In genomic region chr7:10494786-10495521, GRCm38 (mm10) we compare ENCODE assay signal across 8 mouse cellular contexts. TPM values are rescaled to one million over a fixed set of nuclear protein-coding genes. Genes with fewer than 3 reads are reported as not detected.
DNase-seq lines count a peak whose midpoint lies in the region; ATAC-seq and TF ChIP-seq lines count a peak whose summit lies in the region.

Zik1 (minus strand) TSS chr7:10495394.

- peak within 1 kb of the TSS; percentile 80 for H3K9ac ChIP-seq in heart, embryonic 14.5 days (ENCODE audit: low read length)
- H3K9ac ChIP-seq in kidney, postnatal 0 days (ENCODE audit: low read depth, low read length), result peak within 1 kb of the TSS; percentile 62
- H3K9ac ChIP-seq in midbrain, postnatal 0 days (replicated peaks; ENCODE audit: low read length, poor library complexity, severe bottlenecking), result peak within 1 kb of the TSS; percentile 95

- peaks cover 42% of the 10 kb centered on the region for H3K36me3 ChIP-seq in forebrain, embryonic 10.5 days (replicated peaks)
- H3K36me3 ChIP-seq in heart, embryonic 14.5 days (ENCODE audit: control insufficient read depth, insufficient read depth, low read length), result peaks cover 28% of the 10 kb centered on the region
- 0 out of 2 replicates have a peak, but pooled peaks cover 14% of the 10 kb centered on the region for H3K36me3 ChIP-seq in kidney, postnatal 0 days (ENCODE audit: insufficient read depth, low read length)
- peaks cover 16% of the 10 kb centered on the region; the same call in 1 of the 2 replicates for H3K36me3 ChIP-seq in midbrain, postnatal 0 days (ENCODE audit: insufficient read depth, low read length)

- H3K27me3 ChIP-seq in forebrain, embryonic 10.5 days (ENCODE audit: poor library complexity, severe bottlenecking), result no peaks in the 10 kb centered on the region
- no peaks in the 10 kb centered on the region for H3K27me3 ChIP-seq in heart, embryonic 14.5 days (ENCODE audit: control insufficient read depth, insufficient read depth, low read length)
- H3K27me3 ChIP-seq in kidney, postnatal 0 days (ENCODE audit: insufficient read depth, low read length), result no peaks in the 10 kb centered on the region
- H3K27me3 ChIP-seq in midbrain, postnatal 0 days (ENCODE audit: insufficient read depth, low read length), result no peaks in the 10 kb centered on the region

- TF ChIP-seq CTCF in kidney, postnatal 0 days (IDR thresholded peaks at IDR 0.05; ENCODE audit: low read depth), result no peak
- no peak for TF ChIP-seq CTCF in midbrain, postnatal 0 days (IDR thresholded peaks at IDR 0.05)

- peaks cover 13% of the 10 kb centered on the region for H3K4me1 ChIP-seq in forebrain, embryonic 10.5 days
- peaks cover 0 to 6% of the 10 kb centered on the region in 2 experiments; a peak in 3 of 4 replicates for H3K4me1 ChIP-seq in heart, embryonic 14.5 days (ENCODE audit: control insufficient read depth in 2 of 2, insufficient read depth in 2 of 2, low read length in 2 of 2)
- no peaks in the 10 kb centered on the region; the same call in 1 of the 2 replicates for H3K4me1 ChIP-seq in kidney, postnatal 0 days (replicated peaks; ENCODE audit: insufficient read depth, low read length)
- peaks cover 16% of the 10 kb centered on the region; the same call in 1 of the 2 replicates for H3K4me1 ChIP-seq in midbrain, postnatal 0 days (ENCODE audit: insufficient read depth, low read length)

- H3K9me3 ChIP-seq in forebrain, embryonic 10.5 days, result peaks cover 4% of the 10 kb centered on the region; the same call in 1 of the 2 replicates
- H3K9me3 ChIP-seq in heart, embryonic 14.5 days (ENCODE audit: control insufficient read depth, low read length), result no peaks in the 10 kb centered on the region
- no peaks in the 10 kb centered on the region for H3K9me3 ChIP-seq in kidney, postnatal 0 days (replicated peaks; ENCODE audit: low read length)
- H3K9me3 ChIP-seq in midbrain, postnatal 0 days (ENCODE audit: low read length), result no peaks in the 10 kb centered on the region

- H3K4me3 ChIP-seq in forebrain, embryonic 10.5 days, result peak within 1 kb of the TSS; percentile 76
- peak within 1 kb of the TSS; percentile 69 to 92 for H3K4me3 ChIP-seq in heart, embryonic 14.5 days (ENCODE audit: control insufficient read depth in 1 of 2, insufficient read depth in 1 of 2, low read depth in 1 of 2, low read length in 2 of 2)
- H3K4me3 ChIP-seq in kidney, postnatal 0 days (replicated peaks; ENCODE audit: low read depth, low read length), result peak within 1 kb of the TSS; percentile 68
- peak within 1 kb of the TSS; percentile 59 for H3K4me3 ChIP-seq in midbrain, postnatal 0 days (ENCODE audit: low read depth, low read length)

- peak; percentile 98 for ATAC-seq in CD4-positive, CD25-positive, alpha-beta regulatory T cell, adult 4 months
- peak; percentile 96 for ATAC-seq in heart, embryonic 14.5 days (ENCODE audit: insufficient number of reproducible peaks, insufficient read depth, low FRiP score, low read depth)
- ATAC-seq in kidney, postnatal 0 days (replicated peaks; ENCODE audit: low FRiP score, low read depth), result peak; percentile 98
- ATAC-seq in midbrain, postnatal 0 days (ENCODE audit: low FRiP score), result peak; percentile 98

- peak within 1 kb of the TSS; percentile 80 for H3K4me2 ChIP-seq in heart, embryonic 14.5 days (ENCODE audit: low read length)
- peak within 1 kb of the TSS; percentile 70 for H3K4me2 ChIP-seq in kidney, postnatal 0 days (ENCODE audit: low read length)
- H3K4me2 ChIP-seq in midbrain, postnatal 0 days (ENCODE audit: low read depth, low read length, poor library complexity, severe bottlenecking), result peak within 1 kb of the TSS; percentile 74

- 3% methylated on average over 33 of the region's 33 CpGs for WGBS in forebrain, embryonic 10.5 days
- WGBS in heart, embryonic 14.5 days, result 2% methylated on average over 33 of the region's 33 CpGs
- 1% methylated on average over 33 of the region's 33 CpGs for WGBS in kidney, postnatal 0 days
- WGBS in midbrain, postnatal 0 days, result 1% methylated on average over 33 of the region's 33 CpGs

- H3K27ac ChIP-seq in forebrain, embryonic 10.5 days, result peak within 1 kb of the TSS; percentile 92
- H3K27ac ChIP-seq in heart, embryonic 14.5 days (replicated peaks in 1 of 2; ENCODE audit: control insufficient read depth in 1 of 2, insufficient read depth in 1 of 2, low read depth in 2 of 2, low read length in 2 of 2), result no peak within 1 kb of the TSS
- H3K27ac ChIP-seq in kidney, postnatal 0 days, result no peak within 1 kb of the TSS
- H3K27ac ChIP-seq in midbrain, postnatal 0 days (ENCODE audit: low read depth, low read length), result peak within 1 kb of the TSS; percentile 89

- peak; percentile 80 for DNase-seq in c-Kit-positive CD71-positive TER-119-positive erythroid progenitor cells, embryonic 14.5 days (ENCODE audit: low spot score)
- peak; percentile 81 for DNase-seq in forebrain, embryonic 10.5 days (ENCODE audit: extremely low spot score, low spot score)
- peak; percentile 96 for DNase-seq in kidney, postnatal 0 days (ENCODE audit: low spot score)
- peak; percentile 68 for DNase-seq in liver
- peak; percentile 95 for DNase-seq in midbrain, postnatal 0 days (ENCODE audit: low spot score)
- peak; percentile 36 to 67 for DNase-seq in spleen, postnatal 4 days (ENCODE audit: low spot score in 2 of 2)

RNA-seq across cellular contexts. Expression of gene Zik1, which starts in this region (rescaled TPM):
- polyA plus RNA-seq in CD4-positive, CD25-positive, alpha-beta regulatory T cell, adult 4 months (2017; shearing (Covaris generic)), result 1 to 10 TPM; 1.3 to 1.4 TPM
- polyA plus RNA-seq in forebrain, embryonic 10.5 days (2016; fragmentation: Nextera tagmentation; extraction: Ambion mirVana), result 40.3 and 41.5 TPM in 2 replicates
- 6.4 and 6.6 TPM in 2 replicates for polyA plus RNA-seq in heart, embryonic 14.5 days (2014; fragmentation: Nextera tagmentation; extraction: Ambion mirVana)
- 5.7 and 6.4 TPM in 2 replicates for polyA plus RNA-seq in kidney, postnatal 0 days (2015; fragmentation: Nextera tagmentation; extraction: Ambion mirVana)
- total RNA-seq in midbrain, postnatal 0 days (2014; rRNA removed), result 25.8 and 29.5 TPM in 2 replicates
- polyA plus RNA-seq in midbrain, postnatal 0 days (2015; fragmentation: Nextera tagmentation; extraction: Ambion mirVana), result 20.1 and 20.2 TPM in 2 replicates

Comparison
In these comparisons a context has a peak if more than half of its experiments do, and no peak if none do; other contexts are left out.
1. H3K27ac ChIP-seq: peak in forebrain, embryonic 10.5 days (single experiment) and midbrain, postnatal 0 days (single experiment); none in heart, embryonic 14.5 days (0 of 2) and kidney, postnatal 0 days (single experiment).
2. Peak in every context shown above with its lines, with median percentiles within 50 percentile points of each other: ATAC-seq, DNase-seq, H3K4me3 ChIP-seq, H3K4me2 ChIP-seq and H3K9ac ChIP-seq.